Mouse (Mus musculus): ENCODE data around the gene Foxg1. TPM values are rescaled to one million over a fixed set of nuclear protein-coding genes. Genes with fewer than 3 reads are reported as not detected.

Foxg1 gene
- polyA plus RNA-seq (2012; ENCODE audit: insufficient read depth, insufficient read length, low replicate concordance, missing spikeins), result 104 TPM in 1 of 2 replicates, not detected in the other

- Histone ChIP-seq H3K4me3 (ENCODE audit: insufficient read depth, low read depth, low read length) (peak within 1 kb of the TSS; percentile 86), H3K4me1 (ENCODE audit: control insufficient read depth, insufficient read depth, low read length) (no peaks in the 10 kb centered on the region; the same call in 1 of the 2 replicates), H3K27ac (ENCODE audit: insufficient read depth, low read depth, low read length) (peak within 1 kb of the TSS; percentile 94)
- WGBS, result under 1% methylated on average over 61 of the region's 61 CpGs
- no peak for TF ChIP-seq POLR2A (IDR thresholded peaks at IDR 0.05; ENCODE audit: insufficient read depth, low read depth, low read length)
These were observed at the start of gene Foxg1 for GRCm38 (mm10) chr12:49382565-49383520. Gene Foxg1, plus strand, starts transcription at chr12:49382660.

- 95% methylated on average over 10 of the region's 10 CpGs for WGBS
- no peak overlapping the region for H3K4me3 ChIP-seq (ENCODE audit: insufficient read depth, low read depth, low read length)
- TF ChIP-seq CTCF (IDR thresholded peaks at IDR 0.05; ENCODE audit: insufficient read depth, low read depth, low read length) (no peak), POLR2A (IDR thresholded peaks at IDR 0.05; ENCODE audit: insufficient read depth, low read depth, low read length) (no peak)
- H3K27ac ChIP-seq (ENCODE audit: insufficient read depth, low read depth, low read length), result no peak overlapping the region
- no peaks in the 10 kb centered on the region for H3K4me1 ChIP-seq (ENCODE audit: control insufficient read depth, insufficient read depth, low read length)
These were observed 32.8 kb upstream of the Foxg1 start for GRCm38 (mm10) chr12:49349697-49350096.

- Histone ChIP-seq H3K27ac (ENCODE audit: insufficient read depth, low read depth, low read length) (no peak overlapping the region), H3K4me1 (ENCODE audit: control insufficient read depth, insufficient read depth, low read length) (0 out of 2 replicates have a peak, but pooled peaks cover under 1% of the 10 kb centered on the region), H3K4me3 (ENCODE audit: insufficient read depth, low read depth, low read length) (no peak overlapping the region)
- TF ChIP-seq POLR2A (IDR thresholded peaks at IDR 0.05; ENCODE audit: insufficient read depth, low read depth, low read length), result no peak
- TF ChIP-seq CTCF (IDR thresholded peaks at IDR 0.05; ENCODE audit: insufficient read depth, low read depth, low read length), result no peak
- WGBS, result 40% methylated on average over 1 of the region's 1 CpGs
These were observed 13.5 kb upstream of the Foxg1 start for GRCm38 (mm10) chr12:49368931-49369330.

- peaks cover 6% of the 10 kb centered on the region; the same call in 1 of the 2 replicates for H3K4me1 ChIP-seq (ENCODE audit: control insufficient read depth, insufficient read depth, low read length)
- TF ChIP-seq POLR2A (IDR thresholded peaks at IDR 0.05; ENCODE audit: insufficient read depth, low read depth, low read length) (no peak), CTCF (IDR thresholded peaks at IDR 0.05; ENCODE audit: insufficient read depth, low read depth, low read length) (no peak)
- H3K4me3 ChIP-seq (ENCODE audit: insufficient read depth, low read depth, low read length), result no peak overlapping the region
- H3K27ac ChIP-seq (ENCODE audit: insufficient read depth, low read depth, low read length), result no peak overlapping the region
These were observed 10.3 kb upstream of the Foxg1 start for GRCm38 (mm10) chr12:49372170-49372569.

GRCm38 (mm10) chr12:49373176-49373575 lies 9.3 kb upstream of the Foxg1 start:
- TF ChIP-seq POLR2A (IDR thresholded peaks at IDR 0.05; ENCODE audit: insufficient read depth, low read depth, low read length), result no peak
- no peak for TF ChIP-seq CTCF (IDR thresholded peaks at IDR 0.05; ENCODE audit: insufficient read depth, low read depth, low read length)
- Histone ChIP-seq H3K4me3 (ENCODE audit: insufficient read depth, low read depth, low read length) (no peak overlapping the region), H3K27ac (ENCODE audit: insufficient read depth, low read depth, low read length) (no peak overlapping the region), H3K4me1 (ENCODE audit: control insufficient read depth, insufficient read depth, low read length) (peaks cover 6% of the 10 kb centered on the region; the same call in 1 of the 2 replicates)
- WGBS, result 76% methylated on average over 5 of the region's 5 CpGs

- WGBS, result 27% methylated on average over 24 of the region's 24 CpGs
- no peak overlapping the region for H3K27ac ChIP-seq (ENCODE audit: insufficient read depth, low read depth, low read length)
- H3K4me1 ChIP-seq (ENCODE audit: control insufficient read depth, insufficient read depth, low read length), result peaks cover 6% of the 10 kb centered on the region; the same call in 1 of the 2 replicates
- peak overlapping the region; percentile 43 for H3K4me3 ChIP-seq (ENCODE audit: insufficient read depth, low read depth, low read length)
- TF ChIP-seq CTCF (IDR thresholded peaks at IDR 0.05; ENCODE audit: insufficient read depth, low read depth, low read length), result no peak
These were observed 8.4 kb upstream of the Foxg1 start for GRCm38 (mm10) chr12:49373821-49374605.

- H3K27ac ChIP-seq (ENCODE audit: insufficient read depth, low read depth, low read length), result no peak overlapping the region
- TF ChIP-seq CTCF (IDR thresholded peaks at IDR 0.05; ENCODE audit: insufficient read depth, low read depth, low read length) (peak; percentile 36; the same call in 1 of the 2 replicates), POLR2A (IDR thresholded peaks at IDR 0.05; ENCODE audit: insufficient read depth, low read depth, low read length) (no peak)
- under 1% methylated on average over 14 of the region's 14 CpGs for WGBS
- H3K4me1 ChIP-seq (ENCODE audit: control insufficient read depth, insufficient read depth, low read length), result peaks cover 6% of the 10 kb centered on the region; the same call in 1 of the 2 replicates
- peak overlapping the region; percentile 43 for H3K4me3 ChIP-seq (ENCODE audit: insufficient read depth, low read depth, low read length)
These were observed 7.9 kb upstream of the Foxg1 start for GRCm38 (mm10) chr12:49374606-49374995.

GRCm38 (mm10) chr12:49375427-49376317 lies 6.8 kb upstream of the Foxg1 start:
- Histone ChIP-seq H3K27ac (ENCODE audit: insufficient read depth, low read depth, low read length) (peak overlapping the region; percentile 92), H3K4me3 (ENCODE audit: insufficient read depth, low read depth, low read length) (peak overlapping the region; percentile 12; the same call in 1 of the 2 replicates), H3K4me1 (ENCODE audit: control insufficient read depth, insufficient read depth, low read length) (peaks cover 6% of the 10 kb centered on the region; the same call in 1 of the 2 replicates)
- 26% methylated on average over 15 of the region's 15 CpGs for WGBS
- TF ChIP-seq POLR2A (IDR thresholded peaks at IDR 0.05; ENCODE audit: insufficient read depth, low read depth, low read length), result no peak
- no peak for TF ChIP-seq CTCF (IDR thresholded peaks at IDR 0.05; ENCODE audit: insufficient read depth, low read depth, low read length)

All from olfactory bulb, adult 2 months (tissue).